Mouse (Mus musculus): ENCODE measurements at regions not wholly inside any gene's neighbourhood (a gene's known extent, or its start where the extent isn't known, plus 50 kb on each side); places are given as distances from the start of the nearest gene placed in this dataset.

DNA sequence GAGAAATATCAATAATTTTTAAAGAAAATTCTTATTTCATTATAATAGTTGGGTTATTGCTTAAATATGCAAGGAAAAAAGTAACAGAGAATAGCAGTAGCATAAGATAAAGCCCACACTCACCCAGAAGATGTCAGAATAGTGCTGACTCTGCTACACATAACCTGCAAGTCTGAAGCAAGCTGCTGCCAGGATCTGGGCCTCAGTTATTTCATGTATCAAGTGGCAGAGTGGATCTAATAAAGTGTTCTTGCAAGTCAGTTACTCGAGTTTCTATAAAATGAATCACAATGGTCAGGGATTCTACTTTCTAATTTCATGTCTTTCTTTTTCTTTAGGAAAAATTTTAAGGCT is 466.2 kb downstream of the Klhl13 start:
- Histone ChIP-seq H3K4me3 (ENCODE audit: low read depth, low read length) (no peak overlapping the region), H3K36me3 (ENCODE audit: control insufficient read depth, insufficient read depth, low read length) (no peaks in the 10 kb centered on the region), H3K9ac (ENCODE audit: low read depth, low read length) (no peak overlapping the region), H3K4me2 (ENCODE audit: low read depth, low read length) (no peak overlapping the region), H3K27me3 (replicated peaks; ENCODE audit: control insufficient read depth, insufficient read depth, low read length) (no peaks in the 10 kb centered on the region), H3K9me3 (ENCODE audit: control insufficient read depth, low read length) (no peaks in the 10 kb centered on the region), H3K4me1 (ENCODE audit: control insufficient read depth, insufficient read depth, low read length) (no peaks in the 10 kb centered on the region), H3K27ac (replicated peaks; ENCODE audit: low read depth, low read length) (no peak overlapping the region)
- WGBS, result 40% methylated on average over 1 of the region's 1 CpGs
- no peak for DNase-seq (ENCODE audit: low spot score)
- no peak for ATAC-seq (ENCODE audit: low read depth)

DNA sequence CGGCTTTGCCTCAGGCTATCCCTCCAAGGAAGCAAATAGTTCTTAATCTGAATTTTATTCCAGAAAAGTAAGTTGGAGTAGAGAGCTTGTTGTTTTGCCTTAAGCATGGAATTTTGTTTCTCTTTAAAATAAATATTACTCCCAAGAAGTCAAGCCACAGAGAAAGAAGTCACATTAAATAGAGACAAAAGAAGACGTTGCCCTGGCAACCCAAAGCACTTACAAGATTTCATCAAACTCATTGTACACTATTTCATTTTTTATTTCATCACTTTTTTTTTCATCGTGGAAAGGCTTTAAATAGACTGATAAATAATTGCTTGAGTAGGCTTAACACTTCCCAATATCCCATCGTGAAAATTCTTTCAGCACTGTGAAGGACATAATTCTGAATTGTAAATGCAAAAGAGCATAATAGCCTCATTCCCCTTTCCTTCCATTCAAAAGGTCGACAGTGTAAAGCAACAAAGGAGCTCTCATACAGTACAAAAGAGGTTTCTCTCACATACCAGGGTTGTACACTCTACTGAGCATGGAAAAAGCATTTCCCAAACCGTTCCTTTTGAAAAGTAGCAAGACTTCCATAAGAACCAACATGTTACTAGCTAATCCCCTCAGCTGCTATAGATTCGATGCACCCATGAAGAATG is 466.7 kb downstream of the Klhl13 start:
- H3K9ac ChIP-seq (ENCODE audit: low read depth, low read length), result no peak overlapping the region
- H3K27me3 ChIP-seq (replicated peaks; ENCODE audit: control insufficient read depth, insufficient read depth, low read length), result no peaks in the 10 kb centered on the region
- H3K36me3 ChIP-seq (ENCODE audit: control insufficient read depth, insufficient read depth, low read length), result no peaks in the 10 kb centered on the region
- H3K4me2 ChIP-seq (ENCODE audit: low read depth, low read length), result no peak overlapping the region
- H3K4me3 ChIP-seq (ENCODE audit: low read depth, low read length), result no peak overlapping the region
- H3K27ac ChIP-seq (replicated peaks; ENCODE audit: low read depth, low read length), result no peak overlapping the region
- H3K9me3 ChIP-seq (ENCODE audit: control insufficient read depth, low read length), result no peaks in the 10 kb centered on the region
- no peak for ATAC-seq (ENCODE audit: low read depth)
- 67% methylated on average over 7 of the region's 7 CpGs for WGBS
- no peaks in the 10 kb centered on the region for H3K4me1 ChIP-seq (ENCODE audit: control insufficient read depth, insufficient read depth, low read length)
- no peak for DNase-seq (ENCODE audit: low spot score)

DNA sequence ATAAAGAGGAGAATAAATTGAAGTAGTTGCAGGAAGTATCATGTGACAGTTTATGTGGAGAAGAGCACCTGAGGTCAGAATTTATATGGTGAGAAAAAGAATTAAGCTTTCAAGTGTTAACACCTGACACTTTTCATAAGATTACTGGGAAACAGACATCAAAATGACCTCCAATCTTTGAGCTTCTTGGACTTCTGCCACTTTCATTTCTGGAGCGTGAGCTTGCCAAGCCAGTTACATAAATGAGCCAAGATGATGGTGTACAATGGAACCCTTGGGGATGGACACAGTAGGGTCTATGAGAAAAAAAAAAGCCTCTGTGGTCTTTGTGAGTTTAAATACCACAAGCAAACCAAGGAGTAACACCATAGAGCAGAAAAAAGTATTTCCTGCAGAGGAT is 495.1 kb downstream of the Klhl13 start:
- Histone ChIP-seq H3K4me1 (ENCODE audit: control insufficient read depth, insufficient read depth, low read length) (no peaks in the 10 kb centered on the region), H3K27me3 (replicated peaks; ENCODE audit: control insufficient read depth, insufficient read depth, low read length) (no peaks in the 10 kb centered on the region), H3K27ac (replicated peaks; ENCODE audit: low read depth, low read length) (no peak overlapping the region), H3K4me3 (ENCODE audit: low read depth, low read length) (no peak overlapping the region), H3K36me3 (ENCODE audit: control insufficient read depth, insufficient read depth, low read length) (no peaks in the 10 kb centered on the region), H3K9ac (ENCODE audit: low read depth, low read length) (no peak overlapping the region), H3K4me2 (ENCODE audit: low read depth, low read length) (no peak overlapping the region), H3K9me3 (ENCODE audit: control insufficient read depth, low read length) (no peaks in the 10 kb centered on the region)
- WGBS, result 57% methylated on average over 1 of the region's 1 CpGs
- peak; percentile 20 for DNase-seq (ENCODE audit: low spot score)
- ATAC-seq (ENCODE audit: low read depth), result no peak

DNA sequence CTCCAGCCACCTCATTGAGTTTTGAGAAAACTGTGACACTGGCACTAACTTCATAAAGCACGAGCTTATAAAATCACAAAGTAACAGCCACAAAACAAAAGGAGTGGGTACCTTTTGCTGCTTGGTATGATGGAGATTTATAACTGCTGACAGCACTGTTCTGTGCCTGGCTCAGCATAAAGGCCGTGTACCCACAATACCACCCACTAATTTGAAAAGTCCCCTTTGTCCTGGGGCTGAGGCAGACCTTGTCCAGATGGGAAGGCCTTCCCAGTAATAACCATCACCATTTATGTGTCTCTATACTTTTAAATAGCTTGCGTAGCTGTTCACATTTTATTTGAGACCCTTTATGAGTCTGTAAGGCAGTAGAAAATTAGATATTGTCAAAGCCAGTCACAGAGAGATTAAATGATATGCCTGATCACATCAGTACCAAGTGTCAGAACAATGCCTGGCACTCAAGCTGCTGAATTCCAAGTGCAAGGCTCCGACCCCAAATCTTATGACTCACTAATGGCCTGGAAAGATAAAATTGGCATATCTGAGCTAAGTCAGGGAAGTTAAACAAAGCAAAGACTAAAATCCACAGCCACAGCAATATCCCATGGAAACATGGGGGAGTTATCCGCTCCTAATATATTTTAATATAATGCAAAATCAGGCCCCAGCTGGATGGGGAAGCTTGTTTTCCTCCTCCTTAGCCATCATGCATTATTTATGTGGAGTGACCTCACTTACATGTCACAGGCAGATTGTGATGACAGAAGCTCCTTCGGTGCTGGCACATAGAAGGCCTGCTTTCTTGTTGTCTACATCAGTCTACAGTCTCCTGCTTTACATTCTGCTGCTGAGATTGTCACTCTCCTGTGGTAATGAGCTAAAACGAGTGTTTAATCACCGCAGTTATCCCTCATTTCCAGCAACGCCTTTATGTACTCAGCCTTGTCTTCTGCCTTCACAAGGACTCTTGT is 515.1 kb downstream of the Klhl13 start:
- Histone ChIP-seq H3K4me3 (ENCODE audit: low read depth, low read length) (no peak overlapping the region), H3K27ac (replicated peaks; ENCODE audit: low read depth, low read length) (no peak overlapping the region), H3K4me1 (ENCODE audit: control insufficient read depth, insufficient read depth, low read length) (no peaks in the 10 kb centered on the region), H3K4me2 (ENCODE audit: low read depth, low read length) (no peak overlapping the region), H3K27me3 (replicated peaks; ENCODE audit: control insufficient read depth, insufficient read depth, low read length) (no peaks in the 10 kb centered on the region), H3K36me3 (ENCODE audit: control insufficient read depth, insufficient read depth, low read length) (no peaks in the 10 kb centered on the region), H3K9me3 (ENCODE audit: control insufficient read depth, low read length) (no peaks in the 10 kb centered on the region), H3K9ac (ENCODE audit: low read depth, low read length) (no peak overlapping the region)
- 71% methylated on average over 9 of the region's 9 CpGs for whole genome bisulfite sequencing
- ATAC-seq (ENCODE audit: low read depth), result no peak
- DNase-seq (ENCODE audit: low spot score), result no peak

DNA sequence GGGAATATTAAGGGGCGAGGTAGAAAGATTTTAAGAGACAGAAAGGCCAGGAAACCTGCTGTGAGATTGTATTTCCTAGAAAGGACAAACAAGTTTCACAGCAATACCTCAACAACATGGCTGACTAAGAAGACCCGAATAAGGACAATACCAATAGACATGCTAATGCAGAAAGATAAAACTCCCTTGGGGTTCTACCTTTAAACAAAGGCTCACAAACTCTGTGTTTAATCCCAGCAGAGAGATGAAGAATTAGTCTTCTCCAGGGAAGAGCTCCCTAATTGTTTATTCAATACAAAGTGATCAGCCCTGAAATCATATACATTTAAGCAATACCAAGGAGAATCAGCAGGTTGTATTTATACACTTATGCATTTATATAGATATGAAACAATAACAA is 516.1 kb downstream of the Klhl13 start:
- Histone ChIP-seq H3K9ac (ENCODE audit: low read depth, low read length) (no peak overlapping the region), H3K27me3 (replicated peaks; ENCODE audit: control insufficient read depth, insufficient read depth, low read length) (no peaks in the 10 kb centered on the region), H3K36me3 (ENCODE audit: control insufficient read depth, insufficient read depth, low read length) (no peaks in the 10 kb centered on the region), H3K4me2 (ENCODE audit: low read depth, low read length) (no peak overlapping the region), H3K9me3 (ENCODE audit: control insufficient read depth, low read length) (no peaks in the 10 kb centered on the region), H3K4me1 (ENCODE audit: control insufficient read depth, insufficient read depth, low read length) (no peaks in the 10 kb centered on the region), H3K27ac (replicated peaks; ENCODE audit: low read depth, low read length) (no peak overlapping the region), H3K4me3 (ENCODE audit: low read depth, low read length) (no peak overlapping the region)
- DNase-seq (ENCODE audit: low spot score) (no peak), ATAC-seq (ENCODE audit: low read depth) (no peak)
- WGBS, result 45% methylated on average over 2 of the region's 2 CpGs

DNA sequence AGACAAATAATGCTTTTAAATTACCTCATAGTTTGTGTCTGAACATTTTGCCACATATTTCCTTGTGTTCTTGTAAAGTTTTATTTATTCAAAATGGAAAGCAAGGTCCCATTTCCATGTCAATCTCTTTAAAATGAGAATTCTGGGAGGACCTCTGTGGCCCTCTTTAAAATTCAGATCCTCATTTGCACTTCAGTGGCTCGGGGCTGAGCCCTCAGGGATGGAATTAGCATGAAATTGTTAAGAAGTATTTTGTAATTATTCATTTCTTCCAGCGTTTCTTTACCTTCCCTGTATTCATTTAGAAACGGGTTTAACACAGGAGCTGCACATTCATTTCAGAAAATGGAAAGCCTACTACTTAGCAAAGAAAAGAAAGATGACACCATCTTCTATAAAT is 531.7 kb downstream of the Klhl13 start:
- ATAC-seq (ENCODE audit: low read depth), result no peak
- 29% methylated on average over 3 of the region's 3 CpGs for WGBS

DNA sequence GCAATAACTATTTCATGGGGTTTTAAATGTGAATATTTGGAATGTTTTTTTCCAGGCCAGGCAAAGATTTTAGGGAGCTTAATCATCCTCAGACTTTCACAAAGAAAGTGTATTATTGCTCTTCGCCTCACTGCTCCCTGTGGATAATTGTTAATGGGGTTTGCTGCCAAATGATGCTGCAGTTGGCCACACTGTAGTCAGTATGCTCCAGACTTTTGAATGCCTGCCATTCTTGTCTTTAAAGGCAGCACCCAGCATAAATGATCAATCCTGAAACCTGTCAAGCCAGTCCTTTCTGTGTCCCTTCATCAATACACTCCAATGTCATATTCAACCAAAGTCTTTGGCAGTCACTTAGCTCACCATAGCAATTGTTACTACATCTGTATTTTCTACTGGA is 559.7 kb downstream of the Klhl13 start:
- Histone ChIP-seq H3K9ac (ENCODE audit: low read depth, low read length) (no peak overlapping the region), H3K4me3 (ENCODE audit: low read depth, low read length) (no peak overlapping the region), H3K4me2 (ENCODE audit: low read depth, low read length) (no peak overlapping the region), H3K27ac (replicated peaks; ENCODE audit: low read depth, low read length) (no peak overlapping the region), H3K36me3 (ENCODE audit: control insufficient read depth, insufficient read depth, low read length) (no peaks in the 10 kb centered on the region), H3K9me3 (ENCODE audit: control insufficient read depth, low read length) (no peaks in the 10 kb centered on the region), H3K27me3 (replicated peaks; ENCODE audit: control insufficient read depth, insufficient read depth, low read length) (no peaks in the 10 kb centered on the region), H3K4me1 (ENCODE audit: control insufficient read depth, insufficient read depth, low read length) (no peaks in the 10 kb centered on the region)
- WGBS, result 47% methylated on average over 1 of the region's 1 CpGs
- ATAC-seq (ENCODE audit: low read depth) (no peak), DNase-seq (ENCODE audit: low spot score) (no peak)

More for the DNA sequence above, 531.7 kb downstream of the Klhl13 start:
- no peak overlapping the region for H3K9ac ChIP-seq (ENCODE audit: low read depth, low read length)
- no peak overlapping the region for H3K4me3 ChIP-seq (ENCODE audit: low read depth, low read length)
- H3K4me1 ChIP-seq (ENCODE audit: control insufficient read depth, insufficient read depth, low read length), result no peaks in the 10 kb centered on the region
- H3K9me3 ChIP-seq (ENCODE audit: control insufficient read depth, low read length), result no peaks in the 10 kb centered on the region
- no peak overlapping the region for H3K27ac ChIP-seq (replicated peaks; ENCODE audit: low read depth, low read length)
- H3K27me3 ChIP-seq (replicated peaks; ENCODE audit: control insufficient read depth, insufficient read depth, low read length), result no peaks in the 10 kb centered on the region
- H3K36me3 ChIP-seq (ENCODE audit: control insufficient read depth, insufficient read depth, low read length), result no peaks in the 10 kb centered on the region
- DNase-seq (ENCODE audit: low spot score), result no peak
- no peak overlapping the region for H3K4me2 ChIP-seq (ENCODE audit: low read depth, low read length)

DNA sequence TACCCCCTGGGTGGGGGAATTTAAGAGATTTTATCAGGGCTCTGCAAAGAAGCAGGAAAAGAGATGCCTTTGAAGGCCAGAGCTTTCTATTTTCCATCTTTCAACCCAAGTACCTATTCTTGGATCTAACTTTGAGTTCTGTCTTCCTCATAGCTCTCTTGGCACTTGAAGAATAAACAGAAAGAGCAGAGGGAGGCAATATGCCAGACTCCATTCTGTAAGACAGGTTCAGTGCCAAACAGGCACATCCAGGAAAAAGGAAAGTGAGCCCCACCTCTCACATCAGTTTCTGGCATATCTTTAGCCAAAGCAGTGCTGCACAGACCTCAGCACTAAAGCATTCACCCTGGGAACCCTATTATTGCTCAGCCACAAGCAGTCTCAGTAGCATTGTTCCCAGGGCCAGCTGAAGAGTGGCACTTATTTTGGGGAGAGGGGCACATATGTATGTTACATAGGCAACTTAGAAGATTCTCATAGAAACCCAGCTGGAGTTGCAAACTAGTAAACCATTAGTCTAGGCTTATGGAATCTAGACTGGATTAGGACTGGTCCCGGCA is 594.8 kb downstream of the Klhl13 start:
- Histone ChIP-seq H3K27ac (replicated peaks; ENCODE audit: low read depth, low read length) (no peak overlapping the region), H3K4me2 (ENCODE audit: low read depth, low read length) (no peak overlapping the region), H3K36me3 (ENCODE audit: control insufficient read depth, insufficient read depth, low read length) (no peaks in the 10 kb centered on the region), H3K9ac (ENCODE audit: low read depth, low read length) (no peak overlapping the region), H3K4me3 (ENCODE audit: low read depth, low read length) (no peak overlapping the region), H3K4me1 (ENCODE audit: control insufficient read depth, insufficient read depth, low read length) (no peaks in the 10 kb centered on the region), H3K9me3 (ENCODE audit: control insufficient read depth, low read length) (no peaks in the 10 kb centered on the region), H3K27me3 (replicated peaks; ENCODE audit: control insufficient read depth, insufficient read depth, low read length) (no peaks in the 10 kb centered on the region)
- DNase-seq (ENCODE audit: low spot score) (peak; percentile 30), ATAC-seq (ENCODE audit: low read depth) (no peak)
- 79% methylated on average over 1 of the region's 1 CpGs for WGBS

All from embryonic facial prominence, embryonic 14.5 days (tissue).